Mouse (Mus musculus) left cerebral cortex, adult 8-10 months (tissue): ENCODE results near the gene Mcat. TPM values are rescaled to one million over a fixed set of nuclear protein-coding genes. Genes with fewer than 3 reads are reported as not detected.

Experiments used
- DNase-seq, 2 experiments: peaks; one replicate each; pipeline ENCODE4 v3.0.0; 2022; ENCODE audit warnings: low spot score in 2 of 2
- total RNA-seq, 4 experiments: library from RNA; stranded (reverse); gene quantifications; 2 replicates each; pipeline ENCODE4 v1.2.4; 2022

The Mcat gene
- 10 to 100 TPM; 21.5 to 30.0 (median 28.1) TPM for total RNA-seq

- no peak for DNase-seq
These were observed at the start of gene Mcat, which contains the start of gene Tspo for GRCm38 (mm10) chr15:83563327-83563856. Gene Mcat, minus strand, starts transcription at chr15:83563787. Gene Tspo, plus strand, starts transcription at chr15:83563592.

- no peak for DNase-seq
These were observed 43.7 kb upstream of the Mcat start for GRCm38 (mm10) chr15:83607115-83607802.

GRCm38 (mm10) chr15:83606700-83607099, 43.1 kb upstream of the Mcat start:
- no peak for DNase-seq

GRCm38 (mm10) chr15:83606216-83606615, 42.6 kb upstream of the Mcat start:
- no peak for DNase-seq

GRCm38 (mm10) chr15:83603426-83603825, 39.8 kb upstream of the Mcat start:
- no peak for DNase-seq

DNA sequence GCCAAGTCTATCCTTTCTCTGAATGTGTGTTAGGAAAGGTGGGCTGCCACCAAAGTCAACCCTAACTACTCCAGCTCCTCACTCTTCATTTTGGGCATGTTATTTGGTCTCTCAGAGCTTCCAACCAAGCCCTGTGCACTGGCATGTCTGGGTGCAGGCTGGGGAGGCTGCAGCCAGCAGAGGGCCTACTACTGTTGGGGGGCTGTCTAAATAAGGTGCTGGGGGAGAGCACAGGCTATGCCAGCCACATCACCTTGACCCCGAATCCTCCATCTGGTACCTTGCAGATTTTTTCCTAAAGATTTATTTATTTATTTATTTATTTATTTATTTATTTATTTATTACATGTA, 39.4 kb upstream of the Mcat start:
- DNase-seq, result no peak

GRCm38 (mm10) chr15:83602372-83603045, 38.9 kb upstream of the Mcat start:
- DNase-seq, result no peak

DNA sequence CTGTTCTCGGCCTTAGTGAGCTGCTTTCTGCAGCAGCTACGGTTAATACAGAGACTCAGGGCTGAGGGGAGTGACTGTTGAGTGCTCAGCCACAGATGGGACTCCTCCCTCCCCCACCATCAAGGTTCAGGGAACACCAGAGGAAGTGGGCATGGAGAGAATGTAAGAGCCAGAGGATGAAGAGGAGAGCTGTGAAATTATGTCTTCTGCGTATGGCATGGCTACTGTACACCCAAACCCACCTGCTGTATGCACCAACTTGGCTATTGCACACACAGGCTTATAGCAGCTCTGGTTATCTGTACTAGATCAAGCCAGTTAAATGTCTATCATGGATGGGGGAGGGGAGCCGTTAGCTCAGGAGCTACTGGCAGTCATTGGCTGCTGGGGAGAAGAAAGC, 37.6 kb upstream of the Mcat start:
- no peak for DNase-seq

GRCm38 (mm10) chr15:83596833-83597232, 33.2 kb upstream of the Mcat start:
- no peak for DNase-seq

DNA sequence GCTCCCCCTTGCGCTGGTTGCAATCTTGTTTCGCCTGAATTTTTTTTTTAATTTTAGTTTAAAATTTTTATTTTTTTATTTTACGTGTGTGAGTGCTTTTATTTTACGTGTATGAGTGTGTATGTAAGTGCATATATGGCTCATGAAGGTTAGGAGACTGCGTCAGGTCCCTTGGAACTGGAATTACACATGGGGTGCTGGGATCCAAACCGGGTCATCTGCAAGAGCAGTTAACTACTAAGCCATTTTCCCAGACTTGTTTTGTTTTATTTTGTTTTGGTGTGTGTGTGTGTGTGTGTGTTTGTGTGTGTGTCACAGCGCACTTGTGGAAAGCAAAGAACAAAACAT, 31.8 kb upstream of the Mcat start:
- DNase-seq, result no peak

DNA sequence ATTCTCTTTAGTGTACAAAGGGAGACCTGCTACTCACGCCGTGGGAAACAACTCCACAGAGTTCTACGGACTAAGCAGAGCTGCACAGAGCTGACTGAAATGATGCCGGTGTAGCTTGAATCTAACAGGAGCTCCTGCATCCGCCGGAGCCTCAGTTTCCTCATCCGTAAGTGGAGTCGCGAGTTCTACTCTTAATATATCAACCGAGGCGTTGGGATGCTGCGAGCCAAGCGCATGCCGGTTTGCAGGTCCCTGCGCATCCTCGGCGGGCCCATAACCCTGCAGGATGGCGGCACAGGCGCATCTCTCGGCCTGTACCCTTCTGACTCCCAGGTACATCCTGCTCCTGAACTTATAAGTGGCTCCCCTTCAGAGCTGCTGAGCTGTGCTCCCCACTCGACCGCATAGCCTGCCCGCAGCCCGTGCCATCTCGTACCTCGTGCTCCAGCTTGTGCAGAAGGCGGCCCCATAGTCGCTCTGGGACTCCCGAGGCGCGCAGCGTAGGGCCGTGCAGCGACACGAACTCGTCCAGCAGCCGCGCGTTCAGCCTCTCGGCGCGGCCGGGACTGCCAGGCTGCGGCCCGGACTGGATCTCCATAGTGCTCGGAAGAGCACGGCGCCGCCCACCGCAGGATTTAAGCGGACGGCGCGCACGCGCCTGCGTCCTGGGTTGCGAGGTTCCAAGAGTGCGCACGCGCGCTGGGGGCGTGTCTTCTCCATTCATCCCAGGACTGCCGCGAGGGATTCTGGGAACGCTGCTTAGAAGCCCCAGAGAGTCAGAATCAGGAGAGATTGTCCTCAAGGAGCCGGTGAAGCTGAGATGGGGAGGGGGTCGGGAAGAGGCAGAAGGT, 31.2 kb upstream of the Mcat start, which contains the start of gene Ttll12:
Gene Ttll12 (minus strand): TSS at position 645 of the 851 bp plus-strand sequence.
- DNase-seq, result peak; percentile 86 to 92

DNA sequence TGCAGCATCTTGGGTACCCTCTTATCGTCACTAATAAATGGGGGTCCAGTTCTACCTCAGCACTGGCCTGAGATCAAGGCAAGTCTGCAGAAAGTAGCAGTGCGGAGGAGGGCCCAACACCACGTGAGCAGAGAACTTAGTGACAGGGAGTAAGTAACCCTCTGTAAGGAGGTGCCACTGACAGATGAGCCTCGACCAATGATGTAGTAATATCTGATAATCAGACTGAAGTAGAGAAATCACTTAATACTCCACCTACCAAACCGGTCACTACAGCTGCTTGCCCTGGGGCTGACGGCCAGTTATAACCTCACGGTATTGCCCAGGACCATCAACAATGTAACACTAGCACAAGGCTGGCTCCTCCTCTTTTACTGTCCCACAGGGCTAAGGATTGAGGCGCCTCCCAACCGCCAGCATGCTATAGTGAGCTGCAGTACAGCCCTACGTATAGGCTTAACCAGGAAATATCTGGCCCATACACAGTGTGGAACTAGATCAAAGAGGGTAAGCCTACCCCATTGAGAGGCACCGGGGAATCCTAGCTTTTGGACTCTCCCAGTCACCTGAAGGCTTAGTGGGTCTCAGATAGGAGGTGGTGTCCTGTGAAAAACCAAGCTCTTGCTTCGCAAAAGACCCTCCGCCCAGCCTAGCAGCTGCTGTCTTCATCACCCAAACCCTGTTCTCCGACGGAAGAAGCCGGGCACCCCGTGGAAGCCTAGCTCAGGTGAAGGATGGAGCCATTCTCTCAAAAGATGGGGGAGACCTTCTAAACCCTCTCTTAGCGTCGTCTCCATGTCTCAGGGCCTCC, 30.3 kb upstream of the Mcat start:
- DNase-seq, result no peak

DNA sequence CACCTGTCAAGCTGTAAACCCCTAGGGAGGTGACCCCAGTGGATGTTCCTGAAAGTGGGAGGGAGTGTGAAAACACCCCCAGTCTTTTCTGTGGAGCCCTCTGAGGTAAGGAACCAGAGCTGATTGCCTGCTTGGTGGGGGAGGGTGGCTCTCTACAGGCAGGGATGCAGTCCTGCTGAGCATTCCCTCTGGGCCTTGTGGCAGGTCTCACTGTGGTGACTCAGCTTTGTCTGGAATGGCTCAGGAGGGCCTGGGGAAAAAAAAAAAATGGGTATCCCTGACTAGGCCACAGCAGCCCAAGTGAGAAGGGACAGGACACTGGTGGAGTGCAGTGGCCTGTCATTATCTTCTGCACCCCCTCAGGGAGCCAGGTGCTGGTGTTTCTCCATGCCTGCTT, 29.6 kb upstream of the Mcat start:
- DNase-seq, result no peak

- DNase-seq, result no peak
These were observed 28.9 kb upstream of the Mcat start for GRCm38 (mm10) chr15:83592260-83593188.

GRCm38 (mm10) chr15:83591758-83592157, 28.2 kb upstream of the Mcat start:
- DNase-seq, result no peak

DNA sequence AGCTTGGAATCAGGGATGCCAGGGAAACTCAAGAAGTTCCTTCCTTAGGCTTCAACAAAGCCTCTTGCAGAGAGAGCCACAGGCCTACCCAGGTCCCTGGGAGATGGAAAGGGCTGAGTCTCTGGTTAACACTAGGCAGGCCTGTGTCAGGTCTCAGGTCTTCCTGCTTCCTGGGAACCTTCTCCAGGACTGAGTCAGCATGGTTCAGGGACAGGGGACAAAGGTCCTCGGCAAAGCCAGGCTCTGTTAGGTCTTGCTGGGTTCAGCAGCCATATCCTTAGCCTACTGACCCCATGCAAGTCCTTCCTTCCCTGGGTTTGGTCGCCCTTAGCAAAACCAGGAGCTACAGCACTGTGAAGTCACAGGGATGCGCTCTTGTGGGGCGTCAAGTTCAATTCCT, 27.3 kb upstream of the Mcat start:
- no peak for DNase-seq

DNA sequence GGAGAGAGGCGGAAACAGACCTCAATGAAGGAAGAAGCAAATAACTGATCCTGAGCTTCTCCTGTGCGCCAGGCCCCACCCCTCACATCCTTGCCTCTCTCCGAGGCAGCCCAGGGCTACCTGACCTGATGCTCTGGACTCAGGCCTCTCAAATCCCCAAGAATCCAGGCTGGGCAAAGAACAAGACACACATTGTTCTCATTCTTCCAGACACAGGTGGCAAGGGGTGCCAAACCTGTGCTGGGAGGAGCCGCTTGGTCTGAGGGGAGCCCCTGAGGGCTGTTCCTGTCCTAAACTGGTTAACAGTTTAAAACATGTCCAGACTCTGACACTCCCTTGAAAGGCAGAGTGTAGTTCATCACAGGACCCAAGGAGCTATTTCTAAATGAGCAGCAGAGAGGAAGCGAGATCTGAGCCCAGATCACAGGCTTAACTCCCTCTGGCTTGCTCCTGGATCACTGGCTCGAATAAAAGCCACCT, 21.2 kb upstream of the Mcat start:
- no peak for DNase-seq

DNA sequence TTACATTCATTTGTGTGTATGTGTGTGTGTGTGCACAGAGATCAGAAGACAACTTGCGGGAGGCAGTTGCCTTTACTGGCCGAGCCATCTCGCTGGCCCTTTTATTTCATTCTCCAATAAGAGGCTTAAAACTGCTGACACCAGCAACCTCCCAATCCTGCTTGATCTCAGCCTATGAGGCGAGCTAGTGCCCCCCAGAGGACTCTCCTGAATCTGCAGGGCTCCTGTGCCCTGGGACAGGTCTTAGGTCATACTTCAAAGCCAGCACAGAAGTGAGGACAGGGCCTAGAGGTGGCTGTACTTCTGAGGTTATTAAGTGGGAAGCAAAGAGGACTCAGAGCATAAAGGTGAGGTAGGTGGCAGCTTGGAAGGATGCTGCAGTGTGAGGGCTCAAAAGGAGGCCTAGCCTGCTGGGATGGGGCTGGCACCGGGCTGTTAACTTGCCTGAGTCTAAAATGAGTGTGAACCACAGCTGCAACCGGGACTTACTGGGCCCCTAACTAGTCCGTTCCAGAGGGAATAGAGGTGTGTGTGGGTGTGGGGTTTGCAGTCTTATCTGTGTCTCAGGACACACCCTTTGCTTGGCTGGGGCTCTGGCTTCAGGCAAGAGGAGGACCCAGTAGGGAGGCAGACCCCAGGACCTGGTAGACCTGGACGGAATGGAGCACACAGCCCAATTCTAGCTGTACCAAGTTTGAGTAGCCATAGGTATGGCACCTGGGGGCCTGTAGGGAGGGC, 20.0 kb upstream of the Mcat start:
- DNase-seq, result no peak

DNA sequence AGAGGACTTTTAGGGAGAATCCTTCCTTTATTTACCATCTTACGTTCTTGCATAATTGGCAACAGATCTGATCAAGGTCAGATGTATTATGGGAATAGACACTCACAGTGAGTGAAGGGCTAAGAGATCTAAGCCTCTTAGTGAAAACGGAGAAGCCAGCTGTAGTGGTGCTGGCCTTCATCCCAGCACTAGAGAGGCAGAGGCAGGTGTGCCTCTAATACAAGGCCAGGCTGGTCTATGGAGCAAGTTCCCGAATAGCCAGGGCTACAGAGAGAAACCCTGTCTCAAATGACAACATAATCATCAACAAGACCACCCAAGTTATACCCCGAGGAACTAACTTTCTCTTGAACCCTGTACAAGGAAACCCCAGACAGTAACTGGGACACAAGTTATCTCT, 19.3 kb upstream of the Mcat start:
- no peak for DNase-seq
